Mouse (Mus musculus) kidney, postnatal 0 days (tissue): ENCODE measurements around the gene Ltf. TPM values are rescaled to one million over a fixed set of nuclear protein-coding genes. Genes with fewer than 3 reads are reported as not detected.

Experiments used
- ATAC-seq: fragments of 200-750 bp; cut with Nextera tagmentation; replicated peaks from 2 replicates; pipeline ENCODE4 v1.8.0; 2017; ENCODE audit warnings: low read depth, moderate number of reproducible peaks, moderate TSS enrichment, moderate library complexity; ENCODE audit not compliant: low FRiP score
- DNase-seq: peaks from one replicate; pipeline ENCODE4 v3.0.0-alpha.2; 2016; ENCODE audit warnings: low spot score
- H3K27ac ChIP-seq: fragments of 300-500 bp; sonication (generic); 2 replicates; pipeline ENCODE4 v1.5.1; 2014; ENCODE audit warnings: mild to moderate bottlenecking
- H3K27me3 ChIP-seq: fragments of 300-500 bp; sonication (generic); 2 replicates; pipeline ENCODE4 v1.6.1; 2014; ENCODE audit warnings: low read length, mixed read lengths; ENCODE audit not compliant: insufficient read depth
- H3K36me3 ChIP-seq: fragments of 300-500 bp; sonication (generic); 2 replicates; pipeline ENCODE4 v1.6.1; 2014; ENCODE audit warnings: low read length, mixed read lengths; ENCODE audit not compliant: insufficient read depth
- H3K4me1 ChIP-seq: fragments of 300-500 bp; sonication (generic); replicated peaks from 2 replicates; pipeline ENCODE4 v1.6.1; 2014; ENCODE audit warnings: antibody characterized with exemption, low read length, mixed read lengths; ENCODE audit not compliant: insufficient read depth
- H3K4me2 ChIP-seq: fragments of 300-500 bp; sonication (generic); 2 replicates; pipeline ENCODE4 v1.6.1; 2014; ENCODE audit warnings: mild to moderate bottlenecking, low read length, moderate library complexity, mixed read lengths
- H3K4me3 ChIP-seq: fragments of 300-500 bp; sonication (generic); replicated peaks from 2 replicates; pipeline ENCODE4 v1.5.1; 2014; ENCODE audit warnings: low read depth, low read length
- H3K9ac ChIP-seq: fragments of 300-500 bp; sonication (generic); 2 replicates; pipeline ENCODE4 v1.6.1; 2014; ENCODE audit warnings: low read depth, low read length
- H3K9me3 ChIP-seq: fragments of 300-500 bp; sonication (generic); replicated peaks from 2 replicates; pipeline ENCODE4 v1.6.1; 2016; ENCODE audit warnings: low read length, inconsistent platforms, mixed read lengths
- CTCF ChIP-seq: IDR thresholded peaks from 2 replicates; pipeline ENCODE4 v1.5.1; 2016; ENCODE audit warnings: antibody characterized with exemption, low read depth, mild to moderate bottlenecking, moderate library complexity
- WGBS: fragments of 180-500 bp; shearing (Covaris S2); extraction: QIAGEN DNeasy Blood & Tissue Kit; methylation state at CpG from one replicate; pipeline ENCODE4 v1.1.7; 2014; 5-methylcytosine and 5-hydroxymethylcytosine counted together
- polyA plus RNA-seq: library from polyadenylated mRNA; unstranded; fragments of >200 nt; fragmentation: Nextera tagmentation; extraction: Ambion mirVana; gene quantifications from 2 replicates; pipeline ENCODE4 v1.2.1, GENCODE M21; 2015

The Ltf gene
- polyA plus RNA-seq, 1 experiment from 2014 or later = 2.5 TPM

- no peak for ATAC-seq
- no peak overlapping the region for H3K27ac ChIP-seq
- 0 out of 2 replicates have a peak, but pooled peaks have one; percentile 1 for TF ChIP-seq CTCF
Measured at GRCm38 (mm10) chr9:111057544-111058370, 38.7 kb downstream of the Ltf start.

GRCm38 (mm10) chr9:111058943-111059556, 40.0 kb downstream of the Ltf start:
- Histone ChIP-seq H3K27ac (no peak overlapping the region), H3K4me2 (no peak overlapping the region), H3K4me3 (no peak overlapping the region), H3K9me3 (no peaks in the 10 kb centered on the region), H3K4me1 (peaks cover 8% of the 10 kb centered on the region), H3K36me3 (no peaks in the 10 kb centered on the region), H3K9ac (no peak overlapping the region), H3K27me3 (no peaks in the 10 kb centered on the region)
- no peak for DNase-seq
- no peak for TF ChIP-seq CTCF
- ATAC-seq = no peak
- WGBS = 44% methylated on average over 10 of the region's 10 CpGs

More at GRCm38 (mm10) chr9:111057544-111058370, 38.7 kb downstream of the Ltf start:
- Histone ChIP-seq H3K9me3 (no peaks in the 10 kb centered on the region), H3K4me1 (peaks cover 8% of the 10 kb centered on the region), H3K4me2 (peak overlapping the region; percentile 74), H3K27me3 (no peaks in the 10 kb centered on the region), H3K9ac (0 out of 2 replicates have a peak overlapping the region, but pooled peaks have one; percentile 32), H3K36me3 (no peaks in the 10 kb centered on the region), H3K4me3 (0 out of 2 replicates have a peak overlapping the region, but pooled peaks have one; percentile 48)
- WGBS = 43% methylated on average over 14 of the region's 14 CpGs
- DNase-seq = no peak

GRCm38 (mm10) chr9:111062840-111063239, 43.8 kb downstream of the Ltf start:
- DNase-seq (no peak), ATAC-seq (no peak)
- no peak for TF ChIP-seq CTCF
- H3K4me2 ChIP-seq = no peak overlapping the region
- H3K4me3 ChIP-seq = no peak overlapping the region
- no peaks in the 10 kb centered on the region for H3K27me3 ChIP-seq
- no peak overlapping the region for H3K9ac ChIP-seq
- H3K4me1 ChIP-seq = no peaks in the 10 kb centered on the region
- 72% methylated on average over 5 of the region's 5 CpGs for WGBS
- H3K9me3 ChIP-seq = no peaks in the 10 kb centered on the region
- no peak overlapping the region for H3K27ac ChIP-seq
- no peaks in the 10 kb centered on the region for H3K36me3 ChIP-seq

- WGBS = 66% methylated on average over 4 of the region's 4 CpGs
- no peak for ATAC-seq
- TF ChIP-seq CTCF = no peak
- DNase-seq = no peak
- Histone ChIP-seq H3K9me3 (no peaks in the 10 kb centered on the region), H3K27ac (no peak overlapping the region), H3K4me3 (no peak overlapping the region), H3K36me3 (no peaks in the 10 kb centered on the region), H3K4me1 (no peaks in the 10 kb centered on the region), H3K4me2 (no peak overlapping the region), H3K27me3 (no peaks in the 10 kb centered on the region), H3K9ac (no peak overlapping the region)
Measured at GRCm38 (mm10) chr9:111067052-111067451, 48.0 kb downstream of the Ltf start.

GRCm38 (mm10) chr9:111070546-111070961, 51.5 kb downstream of the Ltf start:
- no peaks in the 10 kb centered on the region for H3K36me3 ChIP-seq
- peak; percentile 45 for DNase-seq
- H3K27me3 ChIP-seq = no peaks in the 10 kb centered on the region
- peak; percentile 81 for TF ChIP-seq CTCF
- no peak overlapping the region for H3K4me3 ChIP-seq
- no peak for ATAC-seq
- H3K9ac ChIP-seq = no peak overlapping the region
- 32% methylated on average over 4 of the region's 4 CpGs for WGBS
- no peaks in the 10 kb centered on the region for H3K9me3 ChIP-seq
- H3K4me1 ChIP-seq = no peaks in the 10 kb centered on the region
- no peak overlapping the region for H3K4me2 ChIP-seq
- no peak overlapping the region for H3K27ac ChIP-seq

GRCm38 (mm10) chr9:111072175-111072574, 53.1 kb downstream of the Ltf start:
- Histone ChIP-seq H3K4me3 (no peak overlapping the region), H3K27me3 (no peaks in the 10 kb centered on the region), H3K9me3 (no peaks in the 10 kb centered on the region), H3K27ac (no peak overlapping the region), H3K9ac (no peak overlapping the region), H3K4me1 (no peaks in the 10 kb centered on the region), H3K4me2 (no peak overlapping the region), H3K36me3 (no peaks in the 10 kb centered on the region)
- DNase-seq (peak; percentile 67), ATAC-seq (no peak)
- TF ChIP-seq CTCF = peak; percentile 81
- 34% methylated on average over 7 of the region's 7 CpGs for WGBS
